Mouse (Mus musculus): Measurements from ENCODE around the gene Obsl1.
A peak's percentile ranks its signal among the peaks of the same experiment; 100 is the strongest.

Obsl1 gene

DNA sequence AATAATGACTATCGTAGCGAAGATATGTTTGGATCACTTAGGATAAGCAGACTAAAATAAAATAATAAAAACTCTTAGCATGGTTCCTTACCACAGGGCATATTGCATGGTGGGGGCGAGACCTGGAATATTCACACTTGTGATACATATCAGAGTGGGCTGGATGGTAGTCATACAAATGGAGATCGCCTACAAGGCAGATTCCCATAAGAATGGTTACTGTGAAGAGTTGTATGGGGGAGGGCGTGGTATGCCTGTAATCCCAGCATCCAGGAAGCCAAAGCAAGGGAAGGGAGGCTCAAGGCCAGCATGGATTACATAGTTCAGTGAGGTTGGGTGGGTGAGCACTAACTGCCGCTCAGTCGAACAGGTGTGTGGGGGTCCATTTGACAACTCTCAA lies 25.5 kb downstream of the Obsl1 start:
- no peak for DNase-seq

DNA sequence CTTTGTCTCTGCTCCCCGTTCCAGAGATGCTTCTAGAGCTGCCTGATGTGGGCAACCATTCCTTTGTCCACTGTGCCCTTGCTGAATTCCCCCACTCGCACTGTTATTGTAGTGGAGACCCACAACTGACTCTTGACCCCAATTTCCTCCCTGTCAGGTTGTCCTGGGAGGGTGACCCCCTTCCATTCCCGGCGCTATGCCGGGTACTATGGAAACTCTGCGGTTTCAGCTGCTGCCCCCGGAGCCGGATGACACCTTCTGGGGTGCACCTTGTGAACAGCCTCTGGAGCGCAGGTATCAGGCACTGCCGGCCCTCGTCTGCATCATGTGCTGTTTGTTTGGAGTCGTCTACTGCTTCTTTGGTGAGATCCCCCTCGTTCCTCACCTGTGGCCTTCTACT lies 26.2 kb downstream of the Obsl1 start:
- no peak for DNase-seq

DNA sequence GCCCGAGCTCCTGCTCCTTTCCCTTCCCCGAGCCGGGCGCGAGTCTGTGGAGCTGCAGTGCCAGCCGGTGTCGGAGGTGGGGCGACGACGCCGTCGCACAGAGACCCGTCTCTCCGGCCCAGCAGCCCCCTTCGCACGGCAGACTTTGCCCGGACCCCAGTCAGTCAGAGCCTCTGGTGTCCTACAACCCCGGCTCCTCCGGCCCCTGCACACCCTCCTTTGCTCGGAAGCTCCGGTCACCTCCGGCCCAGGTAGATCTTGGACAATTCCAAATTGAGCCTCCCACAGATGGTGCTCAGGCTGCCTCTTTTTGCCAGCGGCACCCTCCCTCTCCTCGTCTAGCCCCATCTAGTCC lies 26.6 kb downstream of the Obsl1 start:
- no peak for DNase-seq

DNA sequence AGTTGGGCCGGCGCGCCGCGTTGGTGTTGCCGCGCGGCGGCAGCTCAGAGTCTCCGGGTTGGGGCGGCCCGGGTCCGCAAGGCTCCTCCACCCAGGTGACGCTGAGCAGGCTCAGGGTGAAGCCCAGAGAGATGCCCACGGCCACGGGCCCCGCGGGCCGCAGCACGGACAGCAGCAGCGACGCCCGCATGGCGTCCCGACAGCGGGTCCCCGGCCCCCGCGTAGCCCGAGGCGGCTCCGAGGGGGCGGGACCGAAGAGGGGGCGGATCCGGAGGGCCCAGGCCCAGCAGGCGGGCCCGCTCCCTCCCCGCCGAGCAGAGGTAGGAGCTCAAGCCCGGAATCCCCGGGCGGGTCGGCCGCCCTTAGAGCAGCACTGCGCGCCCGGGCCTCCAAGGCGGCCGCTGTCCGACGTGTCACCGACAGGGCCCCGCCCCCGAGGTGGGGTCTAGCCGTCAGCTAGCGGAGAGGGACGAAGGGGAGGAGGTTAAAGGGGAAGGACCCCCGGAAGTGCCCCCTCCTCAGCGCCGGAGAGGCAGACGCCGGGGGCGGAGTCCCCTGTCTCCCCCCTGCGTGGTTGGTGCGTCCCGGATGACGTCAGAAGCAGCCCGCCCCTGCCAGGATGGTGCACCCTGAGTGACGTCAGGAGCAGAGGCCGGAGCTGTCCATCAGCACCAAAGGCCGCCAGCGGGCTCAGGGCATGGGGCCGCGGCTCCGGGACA lies 27.2 kb downstream of the Obsl1 start, which contains the start of the genes Chpf and Tmem198:
TSS of gene Chpf (minus strand) at position 392 of the 719 bp plus-strand sequence.
TSS of gene Tmem198 (plus strand) at position 617 of the 719 bp plus-strand sequence.
- DNase-seq: peak; percentile 98

- peak; percentile 77 for DNase-seq
These were observed 27.8 kb downstream of the Obsl1 start for GRCm38 (mm10) chr1:75478497-75478896.

DNA sequence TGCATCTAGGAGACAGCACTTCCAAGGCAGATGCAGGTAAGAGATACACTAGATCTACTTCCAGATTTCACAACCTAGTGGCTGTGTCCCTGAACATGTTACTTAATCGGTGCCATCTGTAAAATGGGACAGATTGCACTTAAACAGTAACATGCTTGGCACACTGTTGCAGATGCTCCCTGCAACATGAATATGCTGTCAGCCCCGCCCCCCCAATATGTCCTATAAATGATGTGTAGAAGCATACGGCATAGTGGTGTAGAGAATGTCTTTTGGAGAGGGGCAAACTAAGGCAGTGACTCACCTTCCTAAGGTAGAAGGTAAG lies 28.3 kb downstream of the Obsl1 start:
- no peak for DNase-seq

GRCm38 (mm10) chr1:75477264-75477965 lies 28.8 kb downstream of the Obsl1 start:
- peak; percentile 91 for DNase-seq

GRCm38 (mm10) chr1:75476441-75476840 lies 29.8 kb downstream of the Obsl1 start:
- no peak for DNase-seq

GRCm38 (mm10) chr1:75469287-75469825 lies 36.9 kb downstream of the Obsl1 start:
- no peak for DNase-seq

DNA sequence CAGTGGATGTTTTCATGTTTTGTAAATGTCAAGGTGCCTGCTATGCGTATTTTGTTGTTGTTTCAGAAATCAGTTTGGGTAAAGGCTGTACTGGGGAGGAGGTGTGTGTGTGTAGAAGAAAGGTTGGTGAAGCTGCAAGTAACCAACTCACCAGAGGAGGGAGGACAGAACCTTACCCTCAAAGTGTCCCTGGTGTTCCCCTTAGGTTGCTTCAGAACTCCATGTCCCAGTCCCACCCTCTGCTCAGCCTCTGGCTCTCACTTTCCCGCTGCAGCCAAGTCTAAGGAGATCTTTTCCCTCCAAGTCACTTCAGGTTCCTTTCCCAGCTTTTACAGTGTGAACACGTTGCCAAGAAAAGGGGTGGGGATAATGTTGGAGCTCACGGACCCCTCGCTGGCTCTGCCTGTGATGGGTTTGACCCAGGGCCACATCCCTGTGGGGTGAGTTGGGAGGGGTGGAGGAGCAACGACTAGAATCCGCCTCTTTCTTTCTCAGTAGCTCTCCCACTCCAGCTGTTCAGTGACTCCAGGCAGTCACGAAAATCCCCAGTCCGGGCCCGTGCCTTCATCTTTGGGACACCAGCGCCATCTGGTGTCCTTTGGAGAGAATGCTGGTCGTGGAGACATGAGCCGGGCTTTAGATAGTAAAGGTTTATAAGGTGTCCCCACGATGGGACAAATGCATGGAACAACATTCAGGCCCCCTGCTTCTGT lies 38.9 kb downstream of the Obsl1 start:
- peak; percentile 86 for DNase-seq

DNA sequence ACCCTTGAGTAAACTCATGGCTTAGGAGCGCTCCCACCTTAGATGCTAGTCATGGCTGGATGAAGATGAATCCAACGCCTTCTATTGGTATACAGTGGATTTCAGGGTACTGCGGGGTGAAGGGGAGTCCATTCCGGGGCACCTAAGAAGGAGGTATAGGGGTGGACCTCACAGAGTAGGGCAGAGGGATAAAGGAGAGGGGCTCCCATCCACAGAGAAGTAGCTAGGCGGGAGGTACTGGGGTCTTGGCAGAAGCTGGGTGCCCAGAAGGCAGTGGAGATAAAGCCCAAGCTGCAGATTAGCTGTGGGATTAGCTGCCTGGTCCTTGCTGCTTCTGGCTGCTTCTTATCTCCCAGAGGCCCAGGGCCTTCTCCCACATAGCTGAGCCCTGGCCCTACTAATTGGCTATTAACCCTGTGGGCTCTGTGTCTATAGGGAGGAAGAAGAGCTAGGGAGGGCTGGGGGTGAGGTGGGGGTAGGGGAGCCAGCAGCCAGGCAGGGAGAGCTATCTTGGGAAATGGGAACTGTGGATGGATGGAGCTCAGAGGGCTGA lies 42.5 kb downstream of the Obsl1 start:
- no peak for DNase-seq

- DNase-seq: no peak
These were observed 43.6 kb downstream of the Obsl1 start for GRCm38 (mm10) chr1:75462636-75463035.

GRCm38 (mm10) chr1:75460297-75460696 lies 46.0 kb downstream of the Obsl1 start:
- DNase-seq: no peak

DNA sequence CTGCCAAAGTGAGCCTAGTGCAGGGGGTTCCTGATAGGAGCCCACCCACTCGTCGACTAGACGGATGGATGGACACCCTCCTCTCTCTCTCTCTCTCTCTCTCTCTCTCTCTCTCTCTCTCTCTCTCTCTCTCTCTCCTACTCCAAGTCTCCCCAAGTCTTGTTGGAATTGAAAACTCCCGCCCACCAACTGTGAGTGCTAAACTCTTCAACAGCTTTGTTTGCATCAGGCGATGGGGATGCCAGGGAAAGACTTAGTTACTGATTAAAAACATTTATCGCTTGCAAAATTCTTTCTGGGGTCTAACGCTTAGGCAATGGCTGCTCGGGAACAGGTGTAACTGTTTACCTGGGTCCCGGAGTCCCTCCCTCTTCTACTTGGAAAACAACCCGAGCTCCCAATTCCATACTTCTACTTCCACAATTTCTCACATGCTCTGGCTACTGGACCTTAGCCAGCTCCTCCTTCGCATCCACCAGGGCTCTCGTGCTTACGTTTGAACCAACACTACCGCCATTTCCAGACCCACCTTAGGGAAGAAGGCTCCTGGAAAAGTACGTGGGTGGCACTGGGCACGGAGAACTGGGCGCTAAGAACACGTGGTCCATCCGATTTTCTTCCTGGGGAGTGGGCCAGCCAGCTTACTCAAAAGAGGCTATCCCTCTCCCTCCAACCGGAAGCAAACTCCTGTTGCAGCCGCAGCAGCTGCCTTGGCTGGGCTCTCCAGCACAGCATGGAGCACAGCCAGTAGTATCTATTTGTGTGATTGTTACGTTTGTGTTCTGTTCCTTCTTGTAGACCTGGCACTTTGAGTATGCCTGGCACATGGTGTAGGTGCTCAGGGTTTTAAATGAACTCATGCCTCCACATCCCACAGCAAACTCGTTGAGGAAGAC lies 47.2 kb downstream of the Obsl1 start:
- DNase-seq: peak; percentile 48

DNA sequence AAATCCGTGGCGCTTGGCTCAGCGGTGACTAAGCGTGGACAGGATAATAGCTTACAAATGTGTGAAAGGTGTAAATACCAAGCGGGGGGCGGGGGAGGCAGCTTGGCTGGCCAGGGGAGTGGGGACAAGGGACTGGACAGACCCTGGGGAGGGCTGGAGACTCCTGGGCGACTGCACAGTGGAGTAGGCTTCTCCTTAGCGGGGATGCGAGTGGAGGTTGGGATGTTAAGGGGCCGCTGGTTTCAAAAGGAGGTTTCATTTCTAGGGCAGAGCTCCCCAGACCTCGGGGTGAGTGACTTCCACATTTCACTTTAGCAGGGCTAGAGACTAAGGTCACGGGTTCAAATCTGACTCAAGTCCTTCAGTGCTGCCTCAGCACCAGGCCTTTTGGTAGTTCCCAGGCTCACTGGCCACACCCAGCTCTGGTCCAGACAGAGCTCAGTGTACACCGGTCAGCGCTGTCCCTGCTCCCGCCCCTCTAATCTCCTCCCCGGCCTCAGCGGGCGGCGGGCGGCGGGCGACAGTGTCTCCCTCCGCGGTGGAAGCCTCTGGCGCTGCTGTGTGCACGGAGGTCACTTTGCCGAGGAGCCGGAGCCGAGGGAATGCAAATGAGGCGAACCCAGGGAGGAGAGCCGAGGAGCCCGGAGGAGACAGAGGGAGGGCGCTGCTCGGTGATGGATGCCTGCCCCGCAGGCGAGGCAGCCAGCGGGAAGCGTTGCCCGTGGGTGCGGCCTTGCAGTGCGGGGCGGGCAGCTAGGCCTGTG lies 48.0 kb downstream of the Obsl1 start:
- peak; percentile 61 for DNase-seq

DNA sequence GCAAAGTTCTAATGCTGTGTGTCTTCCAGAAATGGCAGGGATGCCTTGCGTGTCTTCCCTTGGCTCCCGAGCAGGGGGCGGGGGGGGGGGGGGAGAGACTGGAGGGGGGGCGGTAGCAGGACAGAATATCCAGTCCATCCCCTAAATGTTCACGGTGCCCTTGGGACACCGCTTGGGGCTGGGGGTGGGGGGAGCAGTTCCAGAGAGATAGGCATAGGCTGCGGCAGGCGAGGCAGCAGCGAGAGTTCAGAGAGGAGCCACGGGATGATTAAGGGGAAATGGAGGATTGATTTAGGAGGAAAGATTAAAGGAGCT lies 48.6 kb downstream of the Obsl1 start:
- DNase-seq: no peak

- no peak for DNase-seq
These were observed 49.3 kb downstream of the Obsl1 start for GRCm38 (mm10) chr1:75456746-75457564.

DNA sequence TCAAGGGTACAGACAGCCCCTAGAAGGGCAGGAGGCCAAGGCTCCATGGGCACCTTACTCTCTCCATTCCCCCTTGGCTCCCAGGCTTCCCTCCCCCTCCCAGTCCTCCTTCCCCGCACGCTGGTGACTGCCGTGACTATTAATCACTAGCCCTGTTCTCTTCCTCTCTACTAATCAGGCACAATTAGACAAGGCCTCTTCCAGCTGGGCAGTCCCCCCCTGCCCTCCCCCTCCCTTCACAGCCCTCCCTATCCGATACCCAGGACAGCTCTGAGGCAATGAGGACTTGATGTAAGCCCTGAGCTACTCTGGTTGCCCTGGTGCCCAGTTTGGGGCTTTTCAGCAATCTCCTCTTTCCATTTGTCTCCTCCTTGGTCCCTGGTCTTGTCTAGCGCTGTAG lies 50.3 kb downstream of the Obsl1 start:
- no peak for DNase-seq

- no peak for DNase-seq
These were observed 50.8 kb downstream of the Obsl1 start for GRCm38 (mm10) chr1:75455433-75455832.

DNA sequence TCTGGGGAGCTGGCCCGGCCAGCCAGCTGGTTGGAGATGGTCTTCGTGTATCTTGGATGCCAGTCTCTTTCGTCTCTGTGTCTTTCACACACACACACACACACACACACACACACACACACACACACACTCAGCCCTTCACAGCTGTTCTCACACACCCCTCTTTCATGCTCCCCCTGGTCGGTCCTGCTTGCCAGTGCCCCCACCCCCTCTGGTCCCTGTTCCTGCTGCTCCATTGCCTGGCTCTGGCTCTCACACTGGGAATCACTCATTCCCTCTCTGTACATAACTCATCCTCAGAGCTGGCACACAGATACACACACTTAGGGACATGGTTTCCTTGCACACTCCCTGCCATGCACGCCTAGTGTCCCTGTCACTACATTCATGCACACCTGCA lies 54.4 kb downstream of the Obsl1 start:
- no peak for DNase-seq
